ENCODE assay signal across 18 mouse cellular contexts in the genomic region with DNA sequence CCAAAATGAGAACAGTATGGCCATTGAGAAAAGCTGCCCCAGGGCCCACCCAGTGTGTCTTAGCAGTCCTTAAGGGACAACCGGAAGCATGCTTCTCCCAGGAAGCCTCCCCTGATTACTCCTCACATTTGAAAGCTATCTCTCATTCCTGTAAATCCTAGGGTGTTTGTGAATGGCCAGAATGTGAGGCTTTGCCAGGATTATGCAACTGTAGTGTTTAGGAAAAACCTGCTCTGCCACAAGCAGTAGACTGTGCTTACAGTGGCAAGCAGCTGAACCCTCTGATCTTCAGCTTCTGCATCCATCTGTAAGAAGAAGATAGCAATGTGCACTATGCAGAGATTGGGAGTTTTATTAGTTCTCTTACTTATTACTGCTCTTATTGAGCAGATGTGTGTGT. TPM values are rescaled to one million over a fixed set of nuclear protein-coding genes. Genes with fewer than 3 reads are reported as not detected.
"Had no signal": no experiment of that assay in that cellular context is flagged by ENCODE, and none has a peak within 500 bp of the region (broad histone marks: within the 10 kb centered on the region; RNA-seq: fewer than 3 reads in every experiment).

No protein-coding gene starts in this region.

- H3K4me3 ChIP-seq: kidney, embryonic 15.5 days; limb, embryonic 10.5 days; liver, embryonic 15.5 days had no signal

- DNase-seq: kidney, adult 2 months; kidney, postnatal 14 days; layer of hippocampus, adult 9-11 months; lung, embryonic 14.5 days; right cerebral cortex, postnatal 4 days; spleen, adult 18-20 months; thymus, adult 18-20 months; thymus, postnatal 25 days had no signal

- H3K27ac ChIP-seq: kidney, embryonic 15.5 days; limb, embryonic 10.5 days; liver, embryonic 15.5 days; macrophage; midbrain, embryonic 12.5 days had no signal

RNA-seq across cellular contexts. Expression of gene Cx3cl1, which starts 2.8 kb away (rescaled TPM):
- total RNA-seq: neutrophil, adult 5-6 weeks had no signal

RNA-seq across cellular contexts. Expression of gene Ccl22, which starts 29.2 kb away (rescaled TPM):
- total RNA-seq: neutrophil, adult 5-6 weeks had no signal
- polyA plus RNA-seq: kidney, embryonic 15.5 days; limb, embryonic 10.5 days; liver, embryonic 11.5 days; lung, embryonic 14.5 days; midbrain, embryonic 12.5 days; midbrain, embryonic 16.5 days; neural tube, embryonic 11.5 days; stomach, embryonic 14.5 days had no signal

RNA-seq across cellular contexts. Expression of gene Ccl17, which starts 35.7 kb away (rescaled TPM):
- total RNA-seq: neutrophil, adult 5-6 weeks had no signal
- polyA plus RNA-seq: kidney, embryonic 15.5 days; limb, embryonic 10.5 days; liver, embryonic 15.5 days; lung, embryonic 14.5 days; macrophage; midbrain, embryonic 12.5 days; neural tube, embryonic 11.5 days; stomach, embryonic 14.5 days had no signal
